Mouse (Mus musculus) 3134 (cell line): ENCODE data around the gene Ddx19b.
"Not testable (repeated sequence)": the region's sequence is repeated elsewhere in the genome, so short reads cannot be mapped to it uniquely, and the experiment has no call there.

ENCODE experiments used
- DNase-seq: peaks from one replicate; pipeline ENCODE4 v3.0.0-alpha.2; 2011; ENCODE audit warnings: low spot score; ENCODE audit not compliant: insufficient read length; ENCODE audit errors: extremely low read depth

Gene Ddx19b

GRCm38 (mm10) chr8:110966586-110966985 lies 65.0 kb downstream of the Ddx19b start:
- no peak for DNase-seq

GRCm38 (mm10) chr8:110965594-110965993 lies 66.0 kb downstream of the Ddx19b start:
- peak; percentile 48 for DNase-seq

- DNase-seq = no peak
Observed at GRCm38 (mm10) chr8:110964666-110965065, 66.9 kb downstream of the Ddx19b start.

- no peak for DNase-seq
Observed at GRCm38 (mm10) chr8:110963051-110963450, 68.5 kb downstream of the Ddx19b start.

GRCm38 (mm10) chr8:110959906-110960305 lies 71.6 kb downstream of the Ddx19b start:
- no peak for DNase-seq

GRCm38 (mm10) chr8:110959071-110959780 lies 72.3 kb downstream of the Ddx19b start:
- no peak for DNase-seq

- DNase-seq = not testable (repeated sequence)
Observed at GRCm38 (mm10) chr8:110958553-110958952, 73.0 kb downstream of the Ddx19b start.

- no peak for DNase-seq
Observed at GRCm38 (mm10) chr8:110958135-110958534, 73.4 kb downstream of the Ddx19b start.

- no peak for DNase-seq
Observed at GRCm38 (mm10) chr8:110957471-110957870, 74.1 kb downstream of the Ddx19b start.

GRCm38 (mm10) chr8:110956619-110957450 lies 74.7 kb downstream of the Ddx19b start:
- no peak for DNase-seq

GRCm38 (mm10) chr8:110954776-110955175 lies 76.8 kb downstream of the Ddx19b start:
- no peak for DNase-seq
